Mouse (Mus musculus) forebrain, embryonic 11.5 days (tissue): ENCODE results near the gene Trpm3. TPM values are rescaled to one million over a fixed set of nuclear protein-coding genes. Genes with fewer than 3 reads are reported as not detected.

Experiments used
- ATAC-seq: fragments of 200-750 bp; cut with Nextera tagmentation; replicated peaks from 2 replicates; pipeline ENCODE4 v1.8.0; 2017; ENCODE audit warnings: moderate TSS enrichment; ENCODE audit not compliant: low FRiP score
- DNase-seq: peaks from one replicate; pipeline ENCODE4 v3.0.0-alpha.2; 2017; ENCODE audit warnings: low spot score
- H3K27ac ChIP-seq: fragments of 300-500 bp; sonication (generic); 2 replicates; pipeline ENCODE4 v1.5.1; 2014; ENCODE audit warnings: low read depth, low read length
- H3K27me3 ChIP-seq: fragments of 300-500 bp; sonication (generic); 2 replicates; pipeline ENCODE4 v1.6.1; 2014; ENCODE audit warnings: mild to moderate bottlenecking, low read length, mixed read lengths; ENCODE audit not compliant: control insufficient read depth, insufficient read depth
- H3K36me3 ChIP-seq: fragments of 300-500 bp; sonication (generic); 2 replicates; pipeline ENCODE4 v1.6.1; 2014; ENCODE audit warnings: mild to moderate bottlenecking, low read length, moderate library complexity, mixed read lengths; ENCODE audit not compliant: control insufficient read depth, insufficient read depth
- H3K4me1 ChIP-seq: fragments of 300-500 bp; sonication (generic); replicated peaks from 2 replicates; pipeline ENCODE4 v1.6.1; 2014; ENCODE audit warnings: low read length, mixed read lengths; ENCODE audit not compliant: control insufficient read depth, insufficient read depth
- H3K4me2 ChIP-seq: fragments of 300-500 bp; sonication (generic); 2 replicates; pipeline ENCODE4 v1.6.1; 2014; ENCODE audit warnings: low read depth, mild to moderate bottlenecking, low read length, moderate library complexity, mixed read lengths; ENCODE audit not compliant: severe bottlenecking
- H3K4me3 ChIP-seq: fragments of 300-500 bp; sonication (generic); 2 replicates; pipeline ENCODE4 v1.5.1; 2014; ENCODE audit warnings: low read depth, low read length
- H3K9ac ChIP-seq: fragments of 300-500 bp; sonication (generic); 2 replicates; pipeline ENCODE4 v1.6.1; 2014; ENCODE audit warnings: low read length
- H3K9me3 ChIP-seq: fragments of 300-500 bp; sonication (generic); 2 replicates; pipeline ENCODE4 v1.6.1; 2016; ENCODE audit warnings: low read length, mixed read lengths; ENCODE audit not compliant: control insufficient read depth
- WGBS: fragments of 180-500 bp; shearing (Covaris S2); extraction: QIAGEN DNeasy Blood & Tissue Kit; methylation state at CpG from one replicate; pipeline ENCODE4 v1.1.7; 2014; 5-methylcytosine and 5-hydroxymethylcytosine counted together
- polyA plus RNA-seq: library from polyadenylated mRNA; unstranded; fragments of >200 nt; fragmentation: Nextera tagmentation; extraction: Ambion mirVana; gene quantifications from 2 replicates; pipeline ENCODE4 v1.2.1, GENCODE M21; 2014

Trpm3 gene
- polyA plus RNA-seq, 1 experiment from 2014 or later, result 9.2 TPM

GRCm38 (mm10) chr19:22327226-22327625 is 188.4 kb downstream of the Trpm3 start:
- Histone ChIP-seq H3K9ac (no peak overlapping the region), H3K4me3 (no peak overlapping the region), H3K4me1 (no peaks in the 10 kb centered on the region), H3K36me3 (no peaks in the 10 kb centered on the region), H3K4me2 (no peak overlapping the region), H3K27ac (no peak overlapping the region), H3K27me3 (no peaks in the 10 kb centered on the region), H3K9me3 (no peaks in the 10 kb centered on the region)
- no peak for DNase-seq
- no peak for ATAC-seq
- 60% methylated on average over 5 of the region's 5 CpGs for WGBS

- 88% methylated on average over 3 of the region's 3 CpGs for WGBS
- H3K4me3 ChIP-seq, result no peak overlapping the region
- DNase-seq (no peak), ATAC-seq (no peak)
- no peaks in the 10 kb centered on the region for H3K4me1 ChIP-seq
- no peaks in the 10 kb centered on the region for H3K27me3 ChIP-seq
- no peaks in the 10 kb centered on the region for H3K9me3 ChIP-seq
- no peak overlapping the region for H3K9ac ChIP-seq
- no peaks in the 10 kb centered on the region for H3K36me3 ChIP-seq
- H3K4me2 ChIP-seq, result no peak overlapping the region
- H3K27ac ChIP-seq, result no peak overlapping the region
Observed at GRCm38 (mm10) chr19:22336278-22336677, 197.4 kb downstream of the Trpm3 start.

GRCm38 (mm10) chr19:22337468-22337867 is 198.6 kb downstream of the Trpm3 start:
- H3K9me3 ChIP-seq, result no peaks in the 10 kb centered on the region
- DNase-seq, result peak; percentile 60
- WGBS, result 22% methylated on average over 5 of the region's 5 CpGs
- H3K9ac ChIP-seq, result no peak overlapping the region
- no peak overlapping the region for H3K4me3 ChIP-seq
- peak; percentile 56; the same call in 1 of the 2 replicates for ATAC-seq
- no peaks in the 10 kb centered on the region for H3K4me1 ChIP-seq
- no peak overlapping the region for H3K4me2 ChIP-seq
- H3K27me3 ChIP-seq, result no peaks in the 10 kb centered on the region
- H3K36me3 ChIP-seq, result no peaks in the 10 kb centered on the region
- no peak overlapping the region for H3K27ac ChIP-seq

- H3K9ac ChIP-seq, result no peak overlapping the region
- H3K4me1 ChIP-seq, result no peaks in the 10 kb centered on the region
- DNase-seq, result no peak
- H3K27ac ChIP-seq, result no peak overlapping the region
- no peak for ATAC-seq
- H3K4me2 ChIP-seq, result no peak overlapping the region
- H3K4me3 ChIP-seq, result no peak overlapping the region
- H3K36me3 ChIP-seq, result no peaks in the 10 kb centered on the region
- 92% methylated on average over 8 of the region's 8 CpGs for WGBS
- no peaks in the 10 kb centered on the region for H3K9me3 ChIP-seq
- H3K27me3 ChIP-seq, result no peaks in the 10 kb centered on the region
Observed at GRCm38 (mm10) chr19:22338927-22339326, 200.1 kb downstream of the Trpm3 start.

GRCm38 (mm10) chr19:22354037-22354541 is 215.2 kb downstream of the Trpm3 start:
- no peaks in the 10 kb centered on the region for H3K9me3 ChIP-seq
- 83% methylated on average over 14 of the region's 14 CpGs for WGBS
- H3K27me3 ChIP-seq, result no peaks in the 10 kb centered on the region
- no peak overlapping the region for H3K9ac ChIP-seq
- no peak overlapping the region for H3K27ac ChIP-seq
- H3K4me2 ChIP-seq, result no peak overlapping the region
- H3K4me3 ChIP-seq, result no peak overlapping the region
- no peaks in the 10 kb centered on the region for H3K4me1 ChIP-seq
- H3K36me3 ChIP-seq, result no peaks in the 10 kb centered on the region
- peak; percentile 27; the same call in 1 of the 2 replicates for ATAC-seq
- no peak for DNase-seq

GRCm38 (mm10) chr19:22386890-22387289 is 248.0 kb downstream of the Trpm3 start:
- no peak for DNase-seq
- 87% methylated on average over 3 of the region's 3 CpGs for WGBS
- ATAC-seq, result no peak
- Histone ChIP-seq H3K4me1 (no peaks in the 10 kb centered on the region), H3K9ac (no peak overlapping the region), H3K4me2 (no peak overlapping the region), H3K4me3 (no peak overlapping the region), H3K27me3 (no peaks in the 10 kb centered on the region), H3K36me3 (no peaks in the 10 kb centered on the region), H3K27ac (no peak overlapping the region), H3K9me3 (no peaks in the 10 kb centered on the region)

GRCm38 (mm10) chr19:22394700-22395099 is 255.9 kb downstream of the Trpm3 start:
- H3K36me3 ChIP-seq, result no peaks in the 10 kb centered on the region
- no peak overlapping the region for H3K4me3 ChIP-seq
- no peak overlapping the region for H3K9ac ChIP-seq
- H3K4me1 ChIP-seq, result no peaks in the 10 kb centered on the region
- DNase-seq, result no peak
- H3K9me3 ChIP-seq, result no peaks in the 10 kb centered on the region
- no peak overlapping the region for H3K4me2 ChIP-seq
- no peak overlapping the region for H3K27ac ChIP-seq
- H3K27me3 ChIP-seq, result no peaks in the 10 kb centered on the region
- 82% methylated on average over 1 of the region's 1 CpGs for WGBS
- ATAC-seq, result no peak

DNA sequence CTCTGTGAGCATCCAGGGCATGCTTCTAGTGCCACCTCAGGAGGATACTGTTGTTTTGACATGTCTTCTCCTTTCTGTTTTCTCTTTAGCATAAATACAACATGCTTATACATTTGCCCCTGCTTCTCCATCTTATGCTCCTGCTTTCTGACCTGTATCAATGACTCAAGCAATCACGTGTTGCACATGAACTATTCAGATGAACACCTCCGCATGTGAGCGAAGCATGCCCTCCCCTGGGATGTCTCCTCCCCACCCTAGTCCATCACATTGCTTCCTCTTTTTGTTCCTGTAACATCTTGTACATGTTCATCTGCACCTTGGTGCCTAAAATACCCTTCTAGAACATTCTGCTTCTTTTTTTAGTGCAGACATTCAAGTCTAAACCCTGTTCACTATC is 265.2 kb downstream of the Trpm3 start:
- Histone ChIP-seq H3K4me3 (no peak overlapping the region), H3K9ac (no peak overlapping the region), H3K9me3 (no peaks in the 10 kb centered on the region), H3K27ac (no peak overlapping the region), H3K4me2 (no peak overlapping the region), H3K27me3 (no peaks in the 10 kb centered on the region), H3K36me3 (no peaks in the 10 kb centered on the region), H3K4me1 (no peaks in the 10 kb centered on the region)
- no peak for ATAC-seq
- no peak for DNase-seq
- 93% methylated on average over 3 of the region's 3 CpGs for WGBS

GRCm38 (mm10) chr19:22418239-22418638 is 279.4 kb downstream of the Trpm3 start:
- Histone ChIP-seq H3K4me1 (no peaks in the 10 kb centered on the region), H3K9ac (no peak overlapping the region), H3K36me3 (no peaks in the 10 kb centered on the region), H3K9me3 (no peaks in the 10 kb centered on the region), H3K27me3 (no peaks in the 10 kb centered on the region), H3K4me2 (no peak overlapping the region), H3K4me3 (no peak overlapping the region), H3K27ac (no peak overlapping the region)
- ATAC-seq (no peak), DNase-seq (no peak)
- 91% methylated on average over 3 of the region's 3 CpGs for WGBS
